Mouse (Mus musculus) CH12.LX (cell line): ENCODE results near the gene Yeats2. TPM values are rescaled to one million over a fixed set of nuclear protein-coding genes. Genes with fewer than 3 reads are reported as not detected.

ENCODE experiments used
- DNase-seq: peaks from one replicate; pipeline ENCODE4 v3.0.0-alpha.2; 2013; ENCODE audit errors: extremely low read depth
- H3K27ac ChIP-seq: 2 replicates; pipeline ENCODE4 v1.5.1; 2012; ENCODE audit warnings: low read depth, mild to moderate bottlenecking, control low read depth, moderate library complexity; ENCODE audit not compliant: insufficient read depth
- H3K27me3 ChIP-seq: replicated peaks from 2 replicates; pipeline ENCODE3; 2012; ENCODE audit warnings: inconsistent platforms
- H3K36me3 ChIP-seq, 2 experiments: replicated peaks in 1 of 2; 2 replicates each; pipeline versions ENCODE3 to v1.6.1; 2012; ENCODE audit warnings: inconsistent platforms in 1 of 2, low read length in 1 of 2, mild to moderate bottlenecking in 1 of 2, mixed read lengths in 1 of 2, moderate library complexity in 1 of 2; ENCODE audit not compliant: control insufficient read depth in 1 of 2, insufficient read depth in 1 of 2
- H3K4me1 ChIP-seq, 2 experiments: 2 replicates each; pipeline ENCODE4 v1.6.1; 2012; ENCODE audit warnings: inconsistent platforms in 1 of 2, moderate library complexity in 1 of 2; ENCODE audit not compliant: insufficient read depth in 2 of 2, control insufficient read depth in 1 of 2
- H3K4me2 ChIP-seq: 2 replicates; pipeline ENCODE4 v1.6.1; 2012; ENCODE audit warnings: low read depth, mild to moderate bottlenecking, control low read depth; ENCODE audit not compliant: poor library complexity, insufficient read depth, severe bottlenecking
- H3K4me3 ChIP-seq, 3 experiments: fragments of 150-350 bp in 1 of 3; sonication (generic) in 1 of 3; replicated peaks in 1 of 3; 2 replicates each; pipeline versions ENCODE3 to v1.5.1; 2011 to 2012; ENCODE audit warnings: low read depth in 2 of 3, low read length in 2 of 3, mild to moderate bottlenecking in 2 of 3, moderate library complexity in 2 of 3, control low read depth in 1 of 3, improper control_type of control experiment in 1 of 3, inconsistent platforms in 1 of 3, mixed read lengths in 1 of 3; ENCODE audit not compliant: poor library complexity in 1 of 3
- H3K79me2 ChIP-seq: replicated peaks from 2 replicates; pipeline ENCODE4 v1.6.1; 2012; ENCODE audit warnings: mild to moderate bottlenecking, moderate library complexity; ENCODE audit not compliant: control insufficient read depth, poor library complexity, insufficient read depth, severe bottlenecking; ENCODE audit errors: extremely low read depth
- H3K9ac ChIP-seq: 2 replicates; pipeline ENCODE4 v1.6.1; 2012; ENCODE audit warnings: low read depth, mild to moderate bottlenecking, control low read depth, moderate library complexity; ENCODE audit not compliant: insufficient read depth
- H3K9me3 ChIP-seq: replicated peaks from 2 replicates; pipeline ENCODE3; 2012; ENCODE audit warnings: low read length, inconsistent platforms, mixed read lengths
- CHD1 ChIP-seq: IDR thresholded peaks from 2 replicates; pipeline ENCODE4 v1.6.1; 2012; ENCODE audit warnings: low read depth, low read length, improper control_type of control experiment, inconsistent platforms
- CTCF ChIP-seq, 2 experiments: IDR thresholded peaks in 1 of 2; conservative IDR thresholded peaks in 1 of 2; 2 replicates each; pipeline ENCODE4 v1.5.1; 2011 to 2012; ENCODE audit warnings: low read depth in 2 of 2, low read length in 2 of 2, improper control_type of control experiment in 1 of 2, inconsistent platforms in 1 of 2, mild to moderate bottlenecking in 1 of 2, moderate library complexity in 1 of 2
- HCFC1 ChIP-seq: IDR thresholded peaks from 2 replicates; pipeline ENCODE4 v1.6.1; 2012; ENCODE audit warnings: low read depth, mild to moderate bottlenecking, inconsistent platforms, low read length, improper control_type of control experiment
- MXI1 ChIP-seq: IDR thresholded peaks from 2 replicates; pipeline ENCODE4 v1.6.1; 2011; ENCODE audit warnings: mild to moderate bottlenecking, low read depth, low read length, improper control_type of control experiment
- POLR2A ChIP-seq: IDR thresholded peaks from 2 replicates; pipeline ENCODE4 v1.6.1; 2011; ENCODE audit warnings: low read depth, mild to moderate bottlenecking, improper control_type of control experiment, low read length
- POLR2AphosphoS2 ChIP-seq: IDR thresholded peaks from 2 replicates; pipeline ENCODE4 v1.6.1; 2011; ENCODE audit warnings: low read depth, low read length, improper control_type of control experiment
- RAD21 ChIP-seq: IDR thresholded peaks from 2 replicates; pipeline ENCODE4 v1.6.1; 2011; ENCODE audit warnings: low read depth, mild to moderate bottlenecking, low read length, improper control_type of control experiment, moderate library complexity
- SMC3 ChIP-seq: IDR thresholded peaks from 2 replicates; pipeline ENCODE4 v1.6.1; 2011; ENCODE audit warnings: low read depth, low read length, improper control_type of control experiment
- dilution Hi-C: fragments of 300-500 bp; cut with MboI; formaldehyde crosslinking; loops from 2 replicates; pipeline ENCODE4 v1.14.3; 2020; ENCODE audit warnings: low sequenced_read_pairs; ENCODE audit not compliant: extremely low pct_unique_long_range_greater_than_20kb, extremely low pct_ligation_motif_present
- in situ Hi-C: fragments of 300-500 bp; cut with MboI; formaldehyde crosslinking; loops from 3 replicates; pipeline ENCODE4 v1.14.3; 2019; ENCODE audit warnings: low sequenced_read_pairs, low pct_ligation_motif_present, low pct_unique_long_range_greater_than_20kb, mixed read lengths
- polyA plus RNA-seq: library from polyadenylated mRNA; unstranded; fragments of >175 nt; gene quantifications from 2 replicates; pipeline ENCODE4 v1.2.1, GENCODE M21; 2012; ENCODE audit warnings: low read depth; ENCODE audit not compliant: insufficient read length
- total RNA-seq, 2 experiments: library from RNA; depleted of rRNA; stranded (reverse); fragments of 300-350 nt in 1 of 2; fragments of >200 nt in 1 of 2; gene quantifications; 2 replicates each; pipeline ENCODE4 v1.2.3; 2012 to 2014

Gene Yeats2
- total and polyA plus RNA-seq, 3 experiments = 24.0 to 42.6 (median 33.5) TPM

GRCm38 (mm10) chr16:20179406-20180175, 38.7 kb downstream of the Yeats2 start:
- H3K79me2 ChIP-seq = no peaks in the 10 kb centered on the region
- in situ Hi-C loops = no loop called here
- H3K27ac ChIP-seq = no peak overlapping the region
- dilution Hi-C loops = no loop called here
- no peak overlapping the region for H3K4me2 ChIP-seq
- no peak overlapping the region for H3K4me3 ChIP-seq
- peaks cover 0 to 4% of the 10 kb centered on the region in 2 experiments; a peak in 1 of 4 replicates for H3K4me1 ChIP-seq
- H3K27me3 ChIP-seq = no peaks in the 10 kb centered on the region
- peak; percentile 17 for DNase-seq
- H3K36me3 ChIP-seq = peaks cover 26 to 66% of the 10 kb centered on the region in 2 experiments
- H3K9ac ChIP-seq = no peak overlapping the region
- TF ChIP-seq CHD1 (no peak), SMC3 (0 out of 2 replicates have a peak, but pooled peaks have one; percentile 15), CTCF (conservative IDR thresholded peaks at IDR 0.05 in 1 of 2, IDR thresholded peaks at IDR 0.05 in 1 of 2; ENCODE audit: low read depth in 2 of 2, low read length in 2 of 2) (peak in 1 of 2 experiments; percentile 61; a peak in 2 of 4 replicates)
- no peaks in the 10 kb centered on the region for H3K9me3 ChIP-seq

DNA sequence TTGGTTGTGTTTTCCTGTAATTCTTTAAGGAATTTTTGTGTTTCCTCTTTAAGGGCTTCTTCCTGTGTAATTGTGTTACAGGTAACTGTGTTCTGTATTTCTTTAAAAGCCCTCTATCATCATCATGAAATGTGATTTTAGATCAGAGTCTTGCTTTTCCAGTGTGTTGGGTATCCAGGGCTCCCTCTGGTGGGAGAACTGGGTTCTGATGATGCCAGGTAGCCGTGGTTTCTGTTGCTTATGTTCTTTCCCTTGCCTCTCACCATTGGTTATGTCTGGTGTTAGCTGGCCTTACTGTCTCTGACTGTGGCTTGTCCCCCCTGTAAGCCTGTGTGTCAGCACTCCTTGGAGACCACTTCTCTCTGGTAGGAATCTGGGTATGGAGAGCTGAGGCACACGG, 44.5 kb downstream of the Yeats2 start:
- Histone ChIP-seq H3K27me3 (no peaks in the 10 kb centered on the region), H3K4me2 (no peak overlapping the region), H3K4me1 (peaks cover 0 to 4% of the 10 kb centered on the region in 2 experiments; a peak in 1 of 4 replicates), H3K36me3 (peaks cover 39 to 70% of the 10 kb centered on the region in 2 experiments), H3K9ac (no peak overlapping the region), H3K4me3 (no peak overlapping the region), H3K9me3 (no peaks in the 10 kb centered on the region), H3K79me2 (no peaks in the 10 kb centered on the region), H3K27ac (no peak overlapping the region)
- dilution Hi-C loops (no loop called here), in situ Hi-C loops (no loop called here)
- TF ChIP-seq MXI1 = no peak
- TF ChIP-seq SMC3 = peak; percentile 72
- TF ChIP-seq POLR2AphosphoS2 = no peak
- TF ChIP-seq RAD21 = peak; percentile 42
- peak; percentile 52 to 71; a peak in 3 of 4 replicates for TF ChIP-seq CTCF (conservative IDR thresholded peaks at IDR 0.05 in 1 of 2, IDR thresholded peaks at IDR 0.05 in 1 of 2; ENCODE audit: low read depth in 2 of 2, low read length in 2 of 2)
- DNase-seq = peak; percentile 56

DNA sequence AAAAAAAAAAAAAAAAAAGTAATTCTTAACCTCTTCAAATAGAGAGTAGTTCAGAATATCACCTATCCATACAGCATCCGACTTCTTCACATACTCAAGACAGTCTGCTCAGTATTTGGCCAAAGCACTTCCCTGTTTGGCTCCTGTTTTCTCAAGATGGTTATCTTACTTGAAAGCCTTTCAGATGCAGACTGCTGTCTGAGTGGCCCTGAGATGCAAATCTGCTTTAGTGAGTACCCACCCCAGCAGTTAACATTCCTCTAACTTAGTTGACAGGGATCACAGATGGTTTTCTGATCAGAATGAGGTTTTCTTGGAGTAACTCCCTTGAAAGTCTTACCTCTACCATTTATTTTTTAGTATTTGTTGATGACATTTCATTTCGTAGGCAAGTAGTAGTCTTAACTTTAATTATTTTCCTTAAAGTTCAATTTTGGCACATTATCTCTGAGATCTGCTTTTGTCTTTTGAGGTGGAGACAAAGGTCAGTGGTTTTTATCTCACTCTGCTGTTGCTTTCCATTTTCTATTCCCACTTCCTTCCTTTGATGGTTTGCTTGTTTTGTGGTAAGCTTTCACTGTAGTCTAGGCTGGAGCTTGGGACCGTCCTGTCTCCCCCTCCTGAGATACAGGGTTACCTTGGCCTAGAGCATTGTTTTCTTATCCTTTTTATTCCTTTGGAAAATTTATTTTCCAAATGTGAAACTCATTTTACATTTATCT, 50.5 kb downstream of the Yeats2 start:
- dilution Hi-C loops = no loop called here

More for the DNA sequence above, 50.5 kb downstream of the Yeats2 start:
- TF ChIP-seq HCFC1 = no peak
- no peak for TF ChIP-seq POLR2A
- Histone ChIP-seq H3K4me2 (no peak overlapping the region), H3K9me3 (no peaks in the 10 kb centered on the region), H3K79me2 (no peaks in the 10 kb centered on the region), H3K4me1 (peaks cover 0 to 2% of the 10 kb centered on the region in 2 experiments; a peak in 1 of 4 replicates), H3K36me3 (peaks cover 64 to 92% of the 10 kb centered on the region in 2 experiments), H3K9ac (no peak overlapping the region), H3K27me3 (no peaks in the 10 kb centered on the region), H3K27ac (no peak overlapping the region), H3K4me3 (no peak overlapping the region)
- no peak for DNase-seq
- in situ Hi-C loops = no loop called here
